Mouse (Mus musculus): ENCODE measurements at regions not wholly inside any gene's neighbourhood (a gene's known extent, or its start where the extent isn't known, plus 50 kb on each side); places are given as distances from the start of the nearest gene placed in this dataset.

DNA sequence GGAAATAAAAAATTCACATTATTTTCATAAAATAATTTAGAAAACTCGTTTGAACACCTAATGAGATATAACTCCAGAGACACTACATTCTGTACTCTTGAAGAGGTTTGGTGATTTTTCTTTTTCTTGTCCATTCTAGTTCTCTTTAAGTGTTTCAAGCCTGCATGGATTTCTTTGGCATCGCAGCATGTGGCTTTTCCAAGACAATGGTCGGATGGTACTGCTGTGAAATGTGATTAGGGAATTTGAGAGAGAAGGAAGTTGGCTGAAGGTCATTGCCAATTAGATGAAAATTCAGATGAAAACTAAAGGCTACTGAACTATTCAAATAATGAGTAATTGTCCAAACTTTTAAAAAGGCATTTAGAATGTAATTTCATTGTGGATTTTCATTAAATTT is 572.2 kb downstream of the Phex start:
- in situ Hi-C loops (cut with MboI, MseI), result loop anchor here in 1 of 2 experiments (5.0 kb wide), 1 partner anchor 46 kb away; no protein-coding TSS in a partner anchor

GRCm38 (mm10) chrX:156841269-156841668 is 573.8 kb downstream of the Phex start:
- in situ Hi-C loops (cut with MboI, MseI), result loop anchor here in 1 of 2 experiments (5.0 kb wide), 1 partner anchor 44 kb away; no protein-coding TSS in a partner anchor

DNA sequence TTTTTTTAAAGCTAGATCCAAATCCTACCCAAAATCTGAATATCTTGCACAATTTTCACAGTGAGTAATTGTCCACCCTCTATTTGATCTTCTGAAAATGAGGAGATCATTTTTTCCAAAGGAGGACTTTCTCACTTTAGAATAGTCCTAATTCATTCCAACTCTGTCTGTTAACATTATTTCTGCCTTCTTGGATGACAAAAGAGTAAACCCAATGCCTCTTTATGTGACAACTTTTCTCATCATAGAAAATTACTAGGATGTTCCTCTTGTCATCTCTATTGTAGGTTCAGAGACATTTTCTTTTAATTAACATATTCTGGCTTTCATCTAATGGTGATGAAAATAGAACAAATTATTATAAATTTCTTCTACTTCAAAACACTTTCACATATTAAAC is 582.9 kb downstream of the Phex start:
- in situ Hi-C loops (cut with MboI, MseI), result no loop called here

- in situ Hi-C loops (cut with MboI, MseI), result no loop called here
Measured at GRCm38 (mm10) chrX:156806799-156807198, 608.3 kb downstream of the Phex start.

Measured in T-helper 17 cell (primary cell).